Mouse (Mus musculus): ENCODE measurements around the gene Twf2. TPM values are rescaled to one million over a fixed set of nuclear protein-coding genes. Genes with fewer than 3 reads are reported as not detected.

Twf2 gene
- polyA plus RNA-seq, 1 experiment: 12.1 TPM

GRCm38 (mm10) chr9:106192998-106193397 lies 9.9 kb upstream of the Twf2 start:
- no peak for TF ChIP-seq POLR2A (IDR thresholded peaks at IDR 0.05; ENCODE audit: control insufficient read depth, low read depth, low read length)
- TF ChIP-seq CTCF (IDR thresholded peaks at IDR 0.05; ENCODE audit: control insufficient read depth, insufficient read depth, insufficient replicate concordance, low read depth, low read length): no peak
- Histone ChIP-seq H3K27ac (ENCODE audit: control insufficient read depth, insufficient read depth, low read depth, low read length) (no peak overlapping the region), H3K4me1 (ENCODE audit: control insufficient read depth, insufficient read depth, low read length) (peaks cover 9% of the 10 kb centered on the region), H3K36me3 (ENCODE audit: control insufficient read depth, insufficient read depth, low read length) (peaks cover 3% of the 10 kb centered on the region; the same call in 1 of the 2 replicates), H3K4me3 (ENCODE audit: control insufficient read depth, low read depth, low read length) (no peak overlapping the region), H3K27me3 (ENCODE audit: control insufficient read depth, insufficient read depth, low read length) (no peaks in the 10 kb centered on the region)

GRCm38 (mm10) chr9:106193930-106194807 lies 8.7 kb upstream of the Twf2 start:
- H3K27me3 ChIP-seq (ENCODE audit: control insufficient read depth, insufficient read depth, low read length): no peaks in the 10 kb centered on the region
- H3K27ac ChIP-seq (ENCODE audit: control insufficient read depth, insufficient read depth, low read depth, low read length): peak overlapping the region; percentile 66
- TF ChIP-seq POLR2A (IDR thresholded peaks at IDR 0.05; ENCODE audit: control insufficient read depth, low read depth, low read length): no peak
- no peak for TF ChIP-seq CTCF (IDR thresholded peaks at IDR 0.05; ENCODE audit: control insufficient read depth, insufficient read depth, insufficient replicate concordance, low read depth, low read length)
- H3K4me3 ChIP-seq (ENCODE audit: control insufficient read depth, low read depth, low read length): no peak overlapping the region
- no peaks in the 10 kb centered on the region; the same call in 1 of the 2 replicates for H3K36me3 ChIP-seq (ENCODE audit: control insufficient read depth, insufficient read depth, low read length)
- peaks cover 17% of the 10 kb centered on the region for H3K4me1 ChIP-seq (ENCODE audit: control insufficient read depth, insufficient read depth, low read length)

GRCm38 (mm10) chr9:106195693-106196092 lies 7.2 kb upstream of the Twf2 start:
- H3K36me3 ChIP-seq (ENCODE audit: control insufficient read depth, insufficient read depth, low read length): no peaks in the 10 kb centered on the region; the same call in 1 of the 2 replicates

GRCm38 (mm10) chr9:106197081-106197713 lies 5.7 kb upstream of the Twf2 start:
- H3K27ac ChIP-seq (ENCODE audit: control insufficient read depth, insufficient read depth, low read depth, low read length): no peak overlapping the region
- H3K4me3 ChIP-seq (ENCODE audit: control insufficient read depth, low read depth, low read length): no peak overlapping the region
- H3K36me3 ChIP-seq (ENCODE audit: control insufficient read depth, insufficient read depth, low read length): no peaks in the 10 kb centered on the region
- no peaks in the 10 kb centered on the region for H3K27me3 ChIP-seq (ENCODE audit: control insufficient read depth, insufficient read depth, low read length)
- TF ChIP-seq POLR2A (IDR thresholded peaks at IDR 0.05; ENCODE audit: control insufficient read depth, low read depth, low read length): no peak
- TF ChIP-seq CTCF (IDR thresholded peaks at IDR 0.05; ENCODE audit: control insufficient read depth, insufficient read depth, insufficient replicate concordance, low read depth, low read length): no peak
- H3K4me1 ChIP-seq (ENCODE audit: control insufficient read depth, insufficient read depth, low read length): peaks cover 27% of the 10 kb centered on the region

More at GRCm38 (mm10) chr9:106195693-106196092, 7.2 kb upstream of the Twf2 start:
- no peak overlapping the region for H3K27ac ChIP-seq (ENCODE audit: control insufficient read depth, insufficient read depth, low read depth, low read length)
- H3K27me3 ChIP-seq (ENCODE audit: control insufficient read depth, insufficient read depth, low read length): no peaks in the 10 kb centered on the region
- TF ChIP-seq POLR2A (IDR thresholded peaks at IDR 0.05; ENCODE audit: control insufficient read depth, low read depth, low read length): no peak
- peaks cover 27% of the 10 kb centered on the region for H3K4me1 ChIP-seq (ENCODE audit: control insufficient read depth, insufficient read depth, low read length)
- no peak overlapping the region for H3K4me3 ChIP-seq (ENCODE audit: control insufficient read depth, low read depth, low read length)

- H3K4me1 ChIP-seq (ENCODE audit: control insufficient read depth, insufficient read depth, low read length): peaks cover 27% of the 10 kb centered on the region
- no peaks in the 10 kb centered on the region for H3K36me3 ChIP-seq (ENCODE audit: control insufficient read depth, insufficient read depth, low read length)
- H3K4me3 ChIP-seq (ENCODE audit: control insufficient read depth, low read depth, low read length): no peak overlapping the region
- TF ChIP-seq CTCF (IDR thresholded peaks at IDR 0.05; ENCODE audit: control insufficient read depth, insufficient read depth, insufficient replicate concordance, low read depth, low read length) (no peak), POLR2A (IDR thresholded peaks at IDR 0.05; ENCODE audit: control insufficient read depth, low read depth, low read length) (no peak)
- H3K27ac ChIP-seq (ENCODE audit: control insufficient read depth, insufficient read depth, low read depth, low read length): no peak overlapping the region
- H3K27me3 ChIP-seq (ENCODE audit: control insufficient read depth, insufficient read depth, low read length): no peaks in the 10 kb centered on the region
Measured at GRCm38 (mm10) chr9:106197732-106198131, 5.2 kb upstream of the Twf2 start.

- Histone ChIP-seq H3K36me3 (ENCODE audit: control insufficient read depth, insufficient read depth, low read length) (no peaks in the 10 kb centered on the region), H3K27ac (ENCODE audit: control insufficient read depth, insufficient read depth, low read depth, low read length) (peak overlapping the region; percentile 65; the same call in 1 of the 2 replicates), H3K4me3 (ENCODE audit: control insufficient read depth, low read depth, low read length) (peak overlapping the region; percentile 74), H3K27me3 (ENCODE audit: control insufficient read depth, insufficient read depth, low read length) (no peaks in the 10 kb centered on the region), H3K4me1 (ENCODE audit: control insufficient read depth, insufficient read depth, low read length) (peaks cover 29% of the 10 kb centered on the region)
- TF ChIP-seq POLR2A (IDR thresholded peaks at IDR 0.05; ENCODE audit: control insufficient read depth, low read depth, low read length): peak; percentile 17; the same call in 1 of the 2 replicates
- no peak for TF ChIP-seq CTCF (IDR thresholded peaks at IDR 0.05; ENCODE audit: control insufficient read depth, insufficient read depth, insufficient replicate concordance, low read depth, low read length)
Measured at GRCm38 (mm10) chr9:106198962-106199458, 3.9 kb upstream of the Twf2 start.
